Mouse (Mus musculus): ENCODE results near the gene Foxa1. TPM values are rescaled to one million over a fixed set of nuclear protein-coding genes. Genes with fewer than 3 reads are reported as not detected.
A peak's percentile ranks its signal among the peaks of the same experiment; 100 is the strongest.

Gene Foxa1
- polyA plus RNA-seq (2012; ENCODE audit: insufficient read depth, insufficient read length, low replicate concordance, missing spikeins), result not detected in 2 replicates

DNA sequence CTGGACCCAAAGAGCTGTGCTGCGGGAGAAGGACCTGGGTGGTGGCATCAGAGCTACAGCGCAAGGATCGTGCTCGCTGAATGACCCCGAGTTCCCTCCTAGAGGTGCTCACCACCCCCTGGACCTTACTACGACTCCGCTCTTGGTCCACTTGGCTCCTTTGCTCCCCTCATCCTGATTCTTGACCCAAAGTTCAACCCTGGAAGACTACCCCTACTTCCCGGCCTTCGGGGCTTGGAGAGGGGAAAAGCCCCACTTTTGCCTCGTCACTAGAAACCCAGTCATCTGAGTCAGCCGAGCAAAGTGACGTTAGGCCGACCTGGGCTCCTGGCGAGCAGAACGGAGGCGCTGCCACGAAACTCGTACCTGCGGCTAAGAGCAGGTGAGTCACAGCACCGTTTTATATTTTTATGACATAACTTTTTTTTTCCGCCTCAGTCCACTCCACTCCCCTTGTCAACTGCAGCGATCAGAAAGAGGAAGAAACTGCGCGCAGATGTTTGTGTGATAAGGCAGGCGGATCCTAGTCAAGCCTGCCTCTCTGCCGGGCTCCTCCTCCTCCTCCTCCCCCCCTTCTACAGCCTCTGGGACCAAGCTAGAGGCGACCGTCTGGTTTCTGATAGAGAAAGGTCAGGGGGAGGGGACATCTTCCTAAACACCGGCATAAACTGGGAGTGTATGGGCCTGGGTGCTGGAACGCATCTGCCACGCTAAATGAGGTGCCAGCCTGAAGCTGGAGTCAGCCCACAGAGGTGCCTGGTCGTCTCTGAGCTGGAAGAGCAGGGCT is at the start of gene Foxa1:
Gene Foxa1 (minus strand): TSS at position 502 of the 787 bp plus-strand sequence.
- peak within 1 kb of the TSS; percentile 19; the same call in 1 of the 2 replicates for H3K4me3 ChIP-seq (ENCODE audit: insufficient read depth, low read depth, low read length)
- peaks cover 6% of the 10 kb centered on the region for H3K4me1 ChIP-seq (ENCODE audit: control insufficient read depth, insufficient read depth, low read length)
- WGBS, result 3% methylated on average over 32 of the region's 32 CpGs
- TF ChIP-seq POLR2A (IDR thresholded peaks at IDR 0.05; ENCODE audit: insufficient read depth, low read depth, low read length) (no peak), CTCF (IDR thresholded peaks at IDR 0.05; ENCODE audit: insufficient read depth, low read depth, low read length) (no peak)
- H3K27ac ChIP-seq (ENCODE audit: insufficient read depth, low read depth, low read length), result no peak within 1 kb of the TSS

DNA sequence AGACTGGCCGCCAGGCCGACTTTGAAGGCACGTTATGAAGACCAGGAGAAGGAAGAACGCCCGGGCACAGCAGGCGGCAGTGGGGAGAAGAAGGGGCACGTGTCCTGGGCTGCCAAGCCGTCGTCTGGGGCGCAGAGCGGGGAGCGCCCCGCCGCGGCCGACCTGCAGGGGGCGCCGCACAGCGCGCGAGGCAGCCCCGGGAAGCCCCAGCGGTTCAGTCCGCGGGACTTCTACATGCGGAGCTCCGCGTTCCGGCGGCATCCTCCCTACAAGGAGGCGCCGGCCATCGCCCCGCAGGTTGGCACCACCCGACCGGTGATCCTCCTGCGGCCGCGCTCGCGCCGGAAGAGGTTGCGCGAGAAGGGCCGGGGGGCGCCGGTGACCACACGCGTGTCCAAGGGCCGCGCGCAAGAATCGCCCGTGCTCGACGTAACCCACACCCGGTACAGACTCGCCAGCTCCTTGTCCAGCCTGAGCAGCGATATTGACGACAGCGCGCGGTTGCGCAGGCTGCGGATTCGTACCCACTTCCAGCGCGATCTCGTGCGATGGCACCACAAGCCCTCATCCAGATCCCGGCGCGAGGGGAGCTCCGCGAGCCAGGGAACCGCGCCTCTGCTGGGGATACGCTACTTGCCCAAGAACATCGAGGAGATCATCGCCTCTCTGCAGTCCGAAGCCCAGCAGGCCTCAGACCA is 29.4 kb upstream of the Foxa1 start:
- WGBS, result 4% methylated on average over 74 of the region's 81 CpGs
- no peak overlapping the region for H3K27ac ChIP-seq (ENCODE audit: insufficient read depth, low read depth, low read length)
- H3K4me1 ChIP-seq (ENCODE audit: control insufficient read depth, insufficient read depth, low read length), result peaks cover 8% of the 10 kb centered on the region
- no peak for TF ChIP-seq POLR2A (IDR thresholded peaks at IDR 0.05; ENCODE audit: insufficient read depth, low read depth, low read length)
- peak; percentile 35; the same call in 1 of the 2 replicates for TF ChIP-seq CTCF (IDR thresholded peaks at IDR 0.05; ENCODE audit: insufficient read depth, low read depth, low read length)
- peak overlapping the region; percentile 49 for H3K4me3 ChIP-seq (ENCODE audit: insufficient read depth, low read depth, low read length)

DNA sequence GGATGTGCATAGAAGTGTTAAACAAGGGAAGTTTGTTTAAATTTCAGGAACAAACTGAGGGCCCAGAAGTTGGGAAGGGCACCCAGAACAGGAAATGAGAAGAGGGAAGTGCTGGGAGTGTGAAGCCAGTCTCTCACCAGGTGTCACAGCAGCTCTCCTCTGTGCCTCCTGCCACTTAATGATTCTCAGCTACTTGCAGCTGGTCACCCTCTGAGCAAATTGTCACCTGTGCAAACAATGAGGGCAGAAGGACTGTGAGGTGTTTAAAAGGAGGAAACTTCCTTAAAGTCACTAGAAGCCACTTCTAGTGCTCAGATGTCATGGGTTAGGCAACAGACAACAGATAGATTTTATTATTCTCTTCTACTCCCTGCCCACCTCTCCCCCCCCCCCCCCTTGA is 25.7 kb upstream of the Foxa1 start:
- H3K4me3 ChIP-seq (ENCODE audit: insufficient read depth, low read depth, low read length), result no peak overlapping the region
- no peak overlapping the region for H3K27ac ChIP-seq (ENCODE audit: insufficient read depth, low read depth, low read length)
- no peak for TF ChIP-seq POLR2A (IDR thresholded peaks at IDR 0.05; ENCODE audit: insufficient read depth, low read depth, low read length)
- TF ChIP-seq CTCF (IDR thresholded peaks at IDR 0.05; ENCODE audit: insufficient read depth, low read depth, low read length), result no peak
- H3K4me1 ChIP-seq (ENCODE audit: control insufficient read depth, insufficient read depth, low read length), result peaks cover 8% of the 10 kb centered on the region

DNA sequence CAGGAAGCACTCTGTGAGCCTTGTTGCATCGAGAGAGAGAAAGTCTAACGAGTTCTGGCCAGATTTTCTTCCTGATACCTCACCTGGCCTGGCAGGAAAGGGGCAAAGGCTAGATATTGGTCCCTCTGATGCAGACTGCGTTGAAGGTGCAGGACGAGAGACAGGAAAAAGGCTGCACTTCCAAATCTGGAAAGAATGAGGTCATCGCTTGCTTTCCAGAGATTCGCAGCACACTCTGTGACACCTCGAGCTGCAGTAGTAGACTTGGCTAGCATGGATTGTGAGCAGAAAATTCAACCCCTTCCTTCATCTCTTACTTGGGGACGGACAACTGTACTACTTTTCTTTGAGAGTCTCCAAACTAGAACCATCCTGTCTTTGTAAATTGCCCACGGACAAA is 25.1 kb upstream of the Foxa1 start:
- Histone ChIP-seq H3K27ac (ENCODE audit: insufficient read depth, low read depth, low read length) (no peak overlapping the region), H3K4me1 (ENCODE audit: control insufficient read depth, insufficient read depth, low read length) (peaks cover 8% of the 10 kb centered on the region), H3K4me3 (ENCODE audit: insufficient read depth, low read depth, low read length) (no peak overlapping the region)
- 36% methylated on average over 9 of the region's 9 CpGs for WGBS
- TF ChIP-seq CTCF (IDR thresholded peaks at IDR 0.05; ENCODE audit: insufficient read depth, low read depth, low read length) (no peak), POLR2A (IDR thresholded peaks at IDR 0.05; ENCODE audit: insufficient read depth, low read depth, low read length) (no peak)

DNA sequence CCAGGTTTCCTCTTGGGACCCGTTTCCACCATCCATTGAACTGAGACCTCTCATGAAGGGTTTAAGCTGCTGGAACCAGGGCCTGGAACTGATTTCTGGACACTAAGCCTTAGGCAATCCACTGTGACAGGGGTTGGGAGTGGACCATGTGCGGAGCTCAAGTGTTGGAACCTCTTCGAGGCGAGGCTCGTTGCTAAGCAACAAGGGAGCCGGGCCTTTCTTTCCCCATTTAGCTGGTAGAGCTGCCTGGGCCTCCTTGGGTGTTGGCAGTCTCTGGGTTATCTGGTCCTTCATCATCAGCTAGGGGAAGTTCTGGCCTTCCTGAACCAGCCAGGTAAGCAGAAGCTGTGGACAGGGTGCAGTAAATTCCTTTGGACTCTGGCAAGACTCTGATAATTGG is 17.2 kb upstream of the Foxa1 start, which contains the start of gene Ttc6:
Gene Ttc6 (plus strand): TSS at position 205 of the 400 bp plus-strand sequence.
- TF ChIP-seq POLR2A (IDR thresholded peaks at IDR 0.05; ENCODE audit: insufficient read depth, low read depth, low read length), result no peak
- TF ChIP-seq CTCF (IDR thresholded peaks at IDR 0.05; ENCODE audit: insufficient read depth, low read depth, low read length), result no peak
- WGBS, result 82% methylated on average over 6 of the region's 6 CpGs
- Histone ChIP-seq H3K4me3 (ENCODE audit: insufficient read depth, low read depth, low read length) (no peak within 1 kb of the TSS), H3K4me1 (ENCODE audit: control insufficient read depth, insufficient read depth, low read length) (no peaks in the 10 kb centered on the region), H3K27ac (ENCODE audit: insufficient read depth, low read depth, low read length) (no peak within 1 kb of the TSS)

DNA sequence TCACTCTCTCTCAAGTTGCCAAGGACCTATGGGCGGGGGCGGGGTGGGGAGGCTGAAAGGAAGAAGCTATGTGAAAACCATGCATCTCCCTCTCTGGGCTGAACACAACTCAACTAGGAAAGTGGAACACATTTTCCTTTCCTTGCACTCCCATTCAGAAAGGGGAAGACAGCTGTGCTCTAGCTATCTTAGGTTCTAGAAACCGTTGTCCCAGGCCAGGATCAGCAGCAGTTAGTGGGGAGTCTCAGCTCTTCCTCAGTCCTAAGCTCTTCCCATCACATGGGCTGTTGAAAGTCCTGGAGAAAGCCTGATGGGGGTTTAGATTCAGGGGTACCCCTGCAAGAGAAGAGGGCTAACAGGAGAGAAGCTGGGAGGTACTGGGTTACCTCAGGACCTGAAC is 7.4 kb upstream of the Foxa1 start:
- H3K27ac ChIP-seq (ENCODE audit: insufficient read depth, low read depth, low read length), result no peak overlapping the region
- WGBS, result 33% methylated on average over 3 of the region's 3 CpGs
- no peaks in the 10 kb centered on the region for H3K4me1 ChIP-seq (ENCODE audit: control insufficient read depth, insufficient read depth, low read length)
- no peak for TF ChIP-seq POLR2A (IDR thresholded peaks at IDR 0.05; ENCODE audit: insufficient read depth, low read depth, low read length)
- no peak for TF ChIP-seq CTCF (IDR thresholded peaks at IDR 0.05; ENCODE audit: insufficient read depth, low read depth, low read length)
- no peak overlapping the region for H3K4me3 ChIP-seq (ENCODE audit: insufficient read depth, low read depth, low read length)

DNA sequence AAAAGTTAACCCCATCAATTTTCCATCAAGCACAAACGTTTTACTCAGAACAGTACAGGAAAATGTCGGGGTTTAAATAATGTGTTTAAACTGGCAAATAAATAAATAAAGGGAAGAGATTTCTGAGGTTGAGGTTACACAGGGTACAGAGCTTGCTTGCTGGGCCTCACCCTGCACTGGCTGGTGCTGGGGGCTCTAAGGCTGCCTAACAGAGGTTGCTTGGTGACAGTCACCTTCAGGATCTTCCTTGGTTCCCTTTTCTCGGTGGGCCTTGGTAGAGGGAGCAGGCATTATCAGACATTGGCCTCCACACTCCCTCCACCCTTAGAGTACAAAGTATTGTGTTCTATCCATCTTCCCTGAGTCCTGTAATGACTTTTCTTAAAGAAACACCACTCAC is 5.6 kb upstream of the Foxa1 start:
- H3K4me3 ChIP-seq (ENCODE audit: insufficient read depth, low read depth, low read length), result no peak overlapping the region
- no peak overlapping the region for H3K27ac ChIP-seq (ENCODE audit: insufficient read depth, low read depth, low read length)
- 19% methylated on average over 3 of the region's 3 CpGs for WGBS
- H3K4me1 ChIP-seq (ENCODE audit: control insufficient read depth, insufficient read depth, low read length), result no peaks in the 10 kb centered on the region
- no peak for TF ChIP-seq POLR2A (IDR thresholded peaks at IDR 0.05; ENCODE audit: insufficient read depth, low read depth, low read length)
- TF ChIP-seq CTCF (IDR thresholded peaks at IDR 0.05; ENCODE audit: insufficient read depth, low read depth, low read length), result no peak

DNA sequence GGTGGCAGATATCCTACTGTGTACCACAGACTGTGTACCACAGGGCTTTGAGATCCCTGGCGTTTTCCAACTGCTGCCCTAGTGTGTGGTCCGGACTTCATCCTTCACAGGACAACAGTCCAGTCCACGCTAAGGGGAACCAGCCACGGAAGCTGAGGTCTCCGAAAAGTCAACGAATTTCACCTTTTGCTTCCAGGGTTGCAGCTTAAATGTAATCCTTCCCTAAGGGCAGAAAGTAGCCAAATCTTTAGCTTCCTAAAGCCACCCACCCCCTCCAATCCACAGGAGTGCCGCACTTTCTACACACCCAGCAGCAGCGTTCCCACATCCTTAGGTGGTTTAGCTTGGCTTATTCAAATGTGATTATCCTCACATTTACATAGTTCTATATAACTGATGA is 4.2 kb upstream of the Foxa1 start:
- 10% methylated on average over 8 of the region's 8 CpGs for WGBS
- H3K4me3 ChIP-seq (ENCODE audit: insufficient read depth, low read depth, low read length), result no peak overlapping the region
- H3K4me1 ChIP-seq (ENCODE audit: control insufficient read depth, insufficient read depth, low read length), result no peaks in the 10 kb centered on the region
- H3K27ac ChIP-seq (ENCODE audit: insufficient read depth, low read depth, low read length), result no peak overlapping the region
- TF ChIP-seq POLR2A (IDR thresholded peaks at IDR 0.05; ENCODE audit: insufficient read depth, low read depth, low read length), result no peak
- TF ChIP-seq CTCF (IDR thresholded peaks at IDR 0.05; ENCODE audit: insufficient read depth, low read depth, low read length), result no peak

DNA sequence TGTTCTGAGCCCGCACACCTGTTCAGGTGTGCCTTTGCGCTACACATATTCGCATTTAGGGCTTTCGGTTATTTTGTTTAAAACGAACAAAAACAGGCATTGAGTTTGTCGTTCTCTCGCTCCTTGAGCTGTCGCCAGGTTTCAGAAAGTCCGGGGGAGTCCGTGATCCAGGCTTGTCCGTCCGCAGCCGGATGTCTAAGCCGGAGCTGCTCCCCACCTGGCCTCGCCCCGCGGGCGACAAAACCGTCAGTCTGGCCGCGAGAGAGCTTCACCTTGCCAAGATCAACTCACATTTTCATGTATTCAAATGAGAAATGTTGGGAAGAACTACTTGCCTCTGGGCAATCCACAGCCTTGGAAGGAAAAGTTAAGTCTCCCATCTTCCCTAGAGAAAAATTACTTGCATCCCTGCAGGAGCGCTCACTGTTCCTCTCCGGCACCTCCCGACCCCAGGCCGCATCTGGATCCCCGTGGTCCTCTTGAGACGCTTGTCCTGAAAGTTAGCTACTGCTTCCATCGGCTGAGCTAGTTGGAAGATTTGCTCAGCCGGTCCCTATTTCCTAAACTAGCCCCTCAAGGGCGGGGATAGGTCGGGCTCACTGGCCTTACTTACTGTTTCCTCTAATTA is 3.6 kb upstream of the Foxa1 start:
- Histone ChIP-seq H3K4me1 (ENCODE audit: control insufficient read depth, insufficient read depth, low read length) (peaks cover 4% of the 10 kb centered on the region), H3K4me3 (ENCODE audit: insufficient read depth, low read depth, low read length) (no peak overlapping the region), H3K27ac (ENCODE audit: insufficient read depth, low read depth, low read length) (no peak overlapping the region)
- WGBS, result 2% methylated on average over 31 of the region's 31 CpGs
- TF ChIP-seq POLR2A (IDR thresholded peaks at IDR 0.05; ENCODE audit: insufficient read depth, low read depth, low read length) (no peak), CTCF (IDR thresholded peaks at IDR 0.05; ENCODE audit: insufficient read depth, low read depth, low read length) (no peak)
